Mouse (Mus musculus) kidney, embryonic 15.5 days (tissue): ENCODE measurements around the gene Rps6ka5. TPM values are rescaled to one million over a fixed set of nuclear protein-coding genes. Genes with fewer than 3 reads are reported as not detected.

Experiments
- ATAC-seq: fragments of 200-750 bp; cut with Nextera tagmentation; replicated peaks from 2 replicates; pipeline ENCODE4 v1.8.0; 2017; ENCODE audit warnings: moderate TSS enrichment; ENCODE audit not compliant: low FRiP score
- H3K27ac ChIP-seq: fragments of 300-500 bp; sonication (generic); 2 replicates; pipeline ENCODE4 v1.5.1; 2015; ENCODE audit warnings: mild to moderate bottlenecking, inconsistent platforms
- H3K27me3 ChIP-seq: fragments of 300-500 bp; sonication (generic); 2 replicates; pipeline ENCODE4 v1.6.1; 2015; ENCODE audit warnings: inconsistent platforms
- H3K36me3 ChIP-seq: fragments of 300-500 bp; sonication (generic); 2 replicates; pipeline ENCODE4 v1.6.1; 2015; ENCODE audit warnings: inconsistent platforms
- H3K4me1 ChIP-seq: fragments of 300-500 bp; sonication (generic); 2 replicates; pipeline ENCODE4 v1.6.1; 2015; ENCODE audit warnings: inconsistent platforms
- H3K4me2 ChIP-seq: fragments of 300-500 bp; sonication (generic); 2 replicates; pipeline ENCODE4 v1.6.1; 2015; ENCODE audit warnings: moderate library complexity, mild to moderate bottlenecking, inconsistent platforms
- H3K4me3 ChIP-seq: fragments of 300-500 bp; sonication (generic); replicated peaks from 2 replicates; pipeline ENCODE4 v1.5.1; 2015; ENCODE audit warnings: mild to moderate bottlenecking, inconsistent platforms
- H3K9ac ChIP-seq: fragments of 300-500 bp; sonication (generic); 2 replicates; pipeline ENCODE4 v1.6.1; 2015; ENCODE audit warnings: mild to moderate bottlenecking, inconsistent platforms
- H3K9me3 ChIP-seq: fragments of 300-500 bp; sonication (generic); replicated peaks from 2 replicates; pipeline ENCODE4 v1.6.1; 2016; ENCODE audit warnings: inconsistent platforms
- WGBS: fragments of 180-500 bp; shearing (Covaris S2); methylation state at CpG from one replicate; pipeline ENCODE4 v1.1.7; 2015; ENCODE audit warnings: mixed read lengths; 5-methylcytosine and 5-hydroxymethylcytosine counted together
- polyA plus RNA-seq: library from polyadenylated mRNA; unstranded; fragments of >200 nt; fragmentation: Nextera tagmentation; extraction: Ambion mirVana; gene quantifications from 2 replicates; pipeline ENCODE4 v1.2.1, GENCODE M21; 2015

Gene Rps6ka5
- polyA plus RNA-seq, 1 experiment from 2014 or later: 3.9 TPM

DNA sequence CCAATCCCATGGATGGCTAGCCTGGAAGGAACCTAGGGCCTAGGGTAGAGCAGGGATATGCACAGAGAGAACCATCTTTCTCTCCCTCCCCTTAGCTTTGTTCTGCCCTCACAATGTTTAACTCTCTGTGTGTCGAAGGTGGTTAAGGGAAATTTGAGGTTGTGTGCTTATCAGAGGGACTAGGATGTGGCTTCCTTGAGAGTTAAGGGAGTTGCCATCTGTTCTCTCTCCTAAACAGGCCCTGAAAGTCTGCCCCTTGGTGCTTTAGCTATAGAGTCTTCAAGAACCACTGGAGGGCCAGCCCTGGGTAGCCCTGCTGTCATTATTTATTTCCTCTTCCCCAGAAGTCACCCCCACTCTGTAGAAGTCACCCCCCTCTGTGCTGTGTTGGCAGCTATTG, 26.2 kb upstream of the Rps6ka5 start:
- no peak overlapping the region for H3K4me2 ChIP-seq
- no peaks in the 10 kb centered on the region for H3K36me3 ChIP-seq
- no peak overlapping the region for H3K27ac ChIP-seq
- no peak overlapping the region for H3K4me3 ChIP-seq
- no peak overlapping the region for H3K9ac ChIP-seq
- WGBS: 56% methylated on average over 1 of the region's 1 CpGs
- H3K9me3 ChIP-seq: no peaks in the 10 kb centered on the region
- no peaks in the 10 kb centered on the region for H3K4me1 ChIP-seq
- H3K27me3 ChIP-seq: no peaks in the 10 kb centered on the region
- ATAC-seq: no peak

DNA sequence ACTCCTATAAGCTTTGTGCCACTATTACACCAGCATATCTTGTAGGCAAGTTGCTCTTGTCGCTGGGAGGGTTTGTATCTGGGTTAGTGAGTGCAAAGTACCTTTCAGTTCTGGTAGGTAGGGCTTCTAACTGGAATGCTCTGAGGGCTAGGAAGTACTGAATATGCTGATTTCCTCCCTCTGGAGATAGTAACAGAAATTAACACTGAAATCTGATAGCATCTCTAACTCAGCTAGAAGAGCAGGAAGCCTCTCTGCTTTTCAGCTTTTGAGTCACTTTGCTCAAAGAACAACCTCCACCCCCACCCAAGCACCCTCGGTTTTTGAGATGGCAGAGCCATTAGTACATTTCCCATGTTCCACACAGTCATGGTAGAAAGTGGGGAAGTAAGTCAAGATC, 15.7 kb upstream of the Rps6ka5 start:
- Histone ChIP-seq H3K4me1 (no peaks in the 10 kb centered on the region), H3K4me3 (no peak overlapping the region), H3K9ac (no peak overlapping the region), H3K9me3 (no peaks in the 10 kb centered on the region), H3K36me3 (no peaks in the 10 kb centered on the region), H3K4me2 (no peak overlapping the region), H3K27ac (no peak overlapping the region), H3K27me3 (no peaks in the 10 kb centered on the region)
- ATAC-seq: no peak
- 65% methylated on average over 2 of the region's 2 CpGs for WGBS

DNA sequence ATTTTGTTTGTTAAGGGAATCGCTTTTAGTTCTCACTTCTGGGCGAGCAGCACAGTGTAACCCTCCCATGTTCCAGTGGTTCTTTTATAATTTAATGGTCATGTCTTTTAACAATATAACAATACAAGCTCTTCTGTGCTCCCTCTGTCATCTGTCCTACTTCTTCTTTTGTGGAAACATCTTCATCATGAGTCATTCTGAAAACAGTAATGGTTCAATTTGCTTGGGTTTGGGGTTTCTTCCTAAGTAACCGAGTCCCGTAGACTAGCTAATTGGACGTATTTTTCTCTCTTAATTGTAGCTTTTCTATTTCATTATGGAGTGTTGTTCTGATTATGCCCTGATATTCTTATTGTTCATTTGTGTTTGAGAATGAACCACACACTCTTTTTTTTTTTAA, 13.5 kb upstream of the Rps6ka5 start:
- Histone ChIP-seq H3K4me1 (no peaks in the 10 kb centered on the region), H3K9ac (no peak overlapping the region), H3K27ac (no peak overlapping the region), H3K27me3 (no peaks in the 10 kb centered on the region), H3K4me2 (no peak overlapping the region), H3K9me3 (no peaks in the 10 kb centered on the region), H3K36me3 (no peaks in the 10 kb centered on the region), H3K4me3 (no peak overlapping the region)
- no peak for ATAC-seq
- 92% methylated on average over 5 of the region's 5 CpGs for WGBS

DNA sequence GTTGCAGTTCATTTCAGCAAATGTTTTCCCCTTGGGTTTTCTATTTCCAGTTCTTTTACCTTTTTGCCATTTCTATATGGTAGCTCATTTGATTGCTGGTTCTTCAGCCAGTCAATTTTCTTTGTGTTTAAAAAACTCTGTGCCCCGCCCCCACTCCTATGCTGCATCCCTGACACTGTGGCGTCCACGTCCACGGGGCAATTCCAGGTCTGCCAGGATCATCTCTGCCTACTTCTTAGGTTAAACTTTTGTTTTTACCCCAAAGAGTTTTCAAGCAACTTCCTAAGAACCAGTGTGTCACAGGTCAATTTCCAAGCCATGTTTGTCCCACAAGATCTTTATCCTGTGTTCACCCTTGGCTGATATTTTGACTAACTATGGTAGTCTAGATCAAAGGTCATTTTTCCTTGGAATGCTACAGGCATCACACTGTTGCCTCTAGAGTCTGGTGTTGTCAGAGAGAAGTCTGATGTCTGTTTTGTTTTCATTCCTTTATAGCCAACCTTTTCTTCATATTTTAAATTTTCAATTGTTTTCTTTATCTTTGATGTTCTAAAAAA, 12.3 kb upstream of the Rps6ka5 start:
- Histone ChIP-seq H3K36me3 (no peaks in the 10 kb centered on the region), H3K9me3 (no peaks in the 10 kb centered on the region), H3K27me3 (no peaks in the 10 kb centered on the region), H3K4me3 (no peak overlapping the region), H3K4me2 (no peak overlapping the region), H3K9ac (no peak overlapping the region), H3K4me1 (no peaks in the 10 kb centered on the region), H3K27ac (no peak overlapping the region)
- ATAC-seq: no peak
- 78% methylated on average over 4 of the region's 4 CpGs for WGBS

DNA sequence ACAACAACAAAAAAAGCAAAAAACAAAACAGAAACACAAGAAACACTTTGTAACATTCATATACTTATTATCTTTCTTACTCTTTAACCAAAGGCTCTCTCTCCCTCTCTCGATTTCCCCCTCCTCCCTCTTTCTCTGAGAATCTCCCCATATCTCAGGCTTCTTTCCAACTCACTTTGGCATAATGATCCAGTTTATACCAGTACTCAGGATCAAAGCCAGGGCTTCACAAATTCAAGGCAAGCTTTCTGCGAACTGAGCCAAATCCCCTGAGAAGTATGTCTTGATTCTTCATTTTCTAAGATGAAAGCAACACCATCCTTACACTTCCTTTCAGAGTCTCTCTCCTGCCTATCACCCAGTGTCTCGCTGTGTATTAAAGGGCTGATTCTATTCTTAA, 11.7 kb upstream of the Rps6ka5 start:
- no peaks in the 10 kb centered on the region for H3K36me3 ChIP-seq
- no peak overlapping the region for H3K4me3 ChIP-seq
- ATAC-seq: no peak
- H3K9ac ChIP-seq: no peak overlapping the region
- no peaks in the 10 kb centered on the region for H3K9me3 ChIP-seq
- WGBS: 76% methylated on average over 3 of the region's 3 CpGs
- no peaks in the 10 kb centered on the region for H3K27me3 ChIP-seq
- H3K4me2 ChIP-seq: no peak overlapping the region
- H3K27ac ChIP-seq: no peak overlapping the region
- no peaks in the 10 kb centered on the region for H3K4me1 ChIP-seq

DNA sequence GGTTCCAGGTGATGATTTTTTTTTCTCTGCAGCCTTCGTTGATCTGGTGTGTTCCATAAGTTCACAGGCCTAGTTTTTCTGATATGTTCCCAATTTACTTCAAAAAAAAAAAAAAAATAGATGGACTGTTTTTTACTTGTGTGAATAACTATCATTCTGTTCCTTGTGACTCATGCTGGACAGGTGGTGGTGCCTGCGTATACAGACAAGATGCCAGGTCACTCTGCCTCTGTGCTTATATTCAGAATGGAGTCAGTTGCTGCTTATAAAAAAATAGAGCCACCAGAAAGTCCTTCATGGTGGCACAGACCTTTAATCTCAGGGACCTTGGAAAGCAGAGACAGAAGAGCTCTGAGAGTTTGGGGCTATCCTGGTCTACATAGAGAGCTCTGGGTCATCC, 8.8 kb upstream of the Rps6ka5 start:
- ATAC-seq: no peak
- Histone ChIP-seq H3K4me2 (no peak overlapping the region), H3K27me3 (no peaks in the 10 kb centered on the region), H3K27ac (no peak overlapping the region), H3K9ac (no peak overlapping the region), H3K4me3 (no peak overlapping the region), H3K36me3 (no peaks in the 10 kb centered on the region), H3K9me3 (no peaks in the 10 kb centered on the region), H3K4me1 (no peaks in the 10 kb centered on the region)
- 85% methylated on average over 2 of the region's 2 CpGs for WGBS

DNA sequence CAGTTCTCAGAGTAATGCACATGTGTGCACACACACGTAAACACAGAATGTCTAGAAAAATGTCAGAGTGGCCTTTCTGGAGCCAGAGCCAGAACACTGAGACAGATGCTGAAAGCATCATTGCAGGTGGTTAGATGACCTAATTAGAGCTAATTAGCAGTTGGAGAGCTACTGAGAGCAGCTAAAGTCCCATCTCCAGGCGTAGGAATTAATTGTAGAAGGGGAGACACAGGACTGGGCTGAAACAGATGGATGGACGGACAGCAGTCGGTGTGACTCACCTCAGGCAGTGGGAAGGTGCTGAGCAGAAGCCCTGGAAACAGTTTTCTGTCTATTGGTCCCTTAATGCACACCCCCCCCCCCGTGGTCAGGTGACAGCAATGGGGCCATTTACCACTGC, 8.4 kb upstream of the Rps6ka5 start:
- Histone ChIP-seq H3K27me3 (no peaks in the 10 kb centered on the region), H3K4me2 (no peak overlapping the region), H3K36me3 (no peaks in the 10 kb centered on the region), H3K4me1 (no peaks in the 10 kb centered on the region), H3K27ac (no peak overlapping the region), H3K9me3 (no peaks in the 10 kb centered on the region), H3K4me3 (no peak overlapping the region), H3K9ac (no peak overlapping the region)
- no peak for ATAC-seq
- WGBS: 77% methylated on average over 5 of the region's 5 CpGs

DNA sequence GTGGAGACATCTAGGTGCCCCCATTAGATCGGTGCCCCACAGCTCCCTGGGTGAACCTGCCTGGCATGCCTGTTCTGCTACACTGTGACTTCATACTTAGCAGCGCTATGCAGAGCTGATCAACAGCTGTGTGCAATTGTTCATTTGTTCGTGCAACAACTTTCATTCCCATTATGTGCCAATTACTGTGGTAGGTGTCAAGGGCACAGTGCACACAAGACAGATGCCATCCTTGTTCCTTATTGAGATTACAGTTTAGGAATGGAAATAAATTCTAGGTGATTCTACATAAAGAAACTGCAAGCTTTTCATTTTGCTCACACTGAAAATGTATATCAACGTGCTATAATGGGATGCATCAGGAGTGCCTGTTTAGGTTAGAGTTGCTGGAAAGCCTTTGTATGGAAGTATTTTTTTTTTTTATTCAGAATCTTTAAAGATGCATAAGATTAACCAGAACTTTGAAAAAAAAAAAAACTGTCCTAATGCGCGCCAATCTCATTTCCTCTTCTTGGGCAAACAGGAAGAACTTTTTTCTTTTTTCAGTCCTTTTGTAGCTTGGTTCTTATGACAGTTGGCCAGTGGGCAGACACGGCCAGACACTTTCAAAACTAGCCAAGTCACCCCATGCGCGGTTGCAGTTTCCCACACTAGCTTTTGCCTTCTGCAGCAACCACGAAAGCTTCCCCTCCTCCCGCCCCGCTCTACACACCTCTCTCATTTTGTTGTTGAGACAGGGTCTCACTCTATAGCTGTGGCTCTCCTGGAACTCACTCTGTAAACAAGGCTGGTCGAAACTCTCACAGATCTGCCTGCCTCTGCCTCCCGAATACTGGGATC, 2.1 kb upstream of the Rps6ka5 start:
- 77% methylated on average over 14 of the region's 14 CpGs for WGBS
- Histone ChIP-seq H3K9ac (no peak overlapping the region), H3K36me3 (no peaks in the 10 kb centered on the region), H3K9me3 (no peaks in the 10 kb centered on the region), H3K4me3 (no peak overlapping the region), H3K4me2 (no peak overlapping the region), H3K4me1 (peaks cover 8% of the 10 kb centered on the region), H3K27ac (no peak overlapping the region), H3K27me3 (no peaks in the 10 kb centered on the region)
- ATAC-seq: no peak

DNA sequence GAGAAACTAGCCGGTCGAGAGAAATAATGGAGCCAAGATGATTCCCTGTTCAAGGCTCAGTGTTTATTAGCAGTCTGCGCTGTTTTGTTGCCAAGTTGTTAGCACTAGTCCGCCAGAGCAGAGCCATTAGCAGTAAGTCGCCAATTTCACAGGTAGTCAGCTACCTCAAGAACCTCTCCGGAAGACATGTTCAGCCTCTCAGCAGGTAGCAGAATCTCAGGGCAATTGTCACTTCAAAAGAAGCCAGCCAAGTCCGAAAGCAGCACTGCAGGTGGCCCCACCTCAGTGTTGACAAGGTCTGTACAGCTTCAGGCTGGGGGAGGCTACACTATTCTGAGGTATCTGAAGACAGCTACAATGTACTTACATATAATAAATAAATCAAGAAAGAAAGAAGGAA, 1.1 kb upstream of the Rps6ka5 start:
- Histone ChIP-seq H3K9me3 (no peaks in the 10 kb centered on the region), H3K4me2 (no peak overlapping the region), H3K27ac (no peak overlapping the region), H3K27me3 (no peaks in the 10 kb centered on the region), H3K4me3 (no peak overlapping the region), H3K36me3 (no peaks in the 10 kb centered on the region), H3K4me1 (peaks cover 18% of the 10 kb centered on the region), H3K9ac (no peak overlapping the region)
- WGBS: 28% methylated on average over 7 of the region's 7 CpGs
- no peak for ATAC-seq

DNA sequence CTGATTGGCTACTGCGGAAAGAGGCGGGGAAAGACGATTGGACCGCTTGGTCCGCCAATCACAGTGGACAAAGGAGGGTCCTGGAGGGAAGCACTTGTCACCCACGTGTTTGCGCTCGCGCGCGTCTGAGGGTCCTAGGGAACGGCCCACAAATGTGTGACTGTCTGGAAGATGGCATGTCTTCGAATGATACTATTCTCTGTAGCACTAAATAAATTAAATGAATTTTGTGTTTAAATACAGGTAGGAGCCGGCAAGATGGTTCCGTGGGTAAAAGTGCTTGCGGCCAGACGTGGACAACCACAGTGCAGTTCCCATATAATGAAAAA, 1.4 kb downstream of the Rps6ka5 start:
- Histone ChIP-seq H3K9me3 (no peaks in the 10 kb centered on the region), H3K9ac (no peak overlapping the region), H3K27me3 (no peaks in the 10 kb centered on the region), H3K4me1 (peaks cover 20% of the 10 kb centered on the region), H3K4me2 (peak overlapping the region; percentile 75), H3K36me3 (no peaks in the 10 kb centered on the region), H3K27ac (peak overlapping the region; percentile 37; the same call in 1 of the 2 replicates), H3K4me3 (peak overlapping the region; percentile 68)
- ATAC-seq: no peak
- 9% methylated on average over 17 of the region's 17 CpGs for WGBS

DNA sequence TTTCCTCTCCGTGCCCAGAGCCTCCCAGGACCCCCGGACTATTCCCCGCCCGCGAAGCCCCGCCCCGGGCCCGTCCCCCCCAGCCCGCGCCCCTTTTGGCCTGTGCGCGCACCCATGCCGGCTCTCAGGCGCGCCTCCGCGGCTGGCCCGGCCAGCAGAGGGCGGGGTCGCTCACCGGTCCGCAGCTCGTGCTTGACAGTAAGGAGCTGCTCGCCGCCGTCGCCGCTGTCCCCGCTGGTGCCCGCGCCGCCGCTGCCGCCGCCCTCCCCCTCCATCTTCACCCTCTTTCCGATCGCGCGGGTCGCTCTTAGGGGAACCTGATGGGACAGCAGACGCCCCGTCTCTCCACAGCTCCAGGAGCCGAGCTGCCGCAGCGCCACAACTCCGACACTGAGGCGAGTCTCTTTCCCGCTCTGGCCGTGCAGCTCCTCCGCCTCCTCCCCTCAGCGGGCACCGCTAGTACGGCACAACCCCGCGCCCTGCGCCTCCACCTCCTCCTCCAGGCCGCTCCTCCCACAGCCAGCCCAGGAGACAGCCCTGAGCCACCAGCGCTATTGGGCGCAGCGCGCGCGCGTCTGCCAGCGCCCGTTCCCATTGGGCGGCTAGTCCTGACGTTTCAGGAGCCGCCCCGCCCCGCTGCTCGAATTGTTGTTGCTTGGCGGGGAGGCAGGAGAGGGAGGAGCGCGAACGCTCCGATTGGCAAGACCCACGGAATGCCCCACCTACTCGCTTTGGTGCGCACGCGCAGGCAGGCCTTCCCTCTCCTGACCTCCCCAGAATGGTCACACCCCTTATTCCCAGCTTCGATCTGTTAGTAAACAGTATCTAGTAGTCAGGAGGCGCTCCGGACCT, 2.0 kb downstream of the Rps6ka5 start:
- Histone ChIP-seq H3K27ac (peak overlapping the region; percentile 96), H3K4me3 (peak overlapping the region; percentile 68), H3K4me2 (peak overlapping the region; percentile 75), H3K36me3 (no peaks in the 10 kb centered on the region), H3K9ac (peak overlapping the region; percentile 66), H3K9me3 (no peaks in the 10 kb centered on the region), H3K4me1 (peaks cover 20% of the 10 kb centered on the region), H3K27me3 (no peaks in the 10 kb centered on the region)
- ATAC-seq: peak; percentile 100
- under 1% methylated on average over 81 of the region's 85 CpGs for WGBS

DNA sequence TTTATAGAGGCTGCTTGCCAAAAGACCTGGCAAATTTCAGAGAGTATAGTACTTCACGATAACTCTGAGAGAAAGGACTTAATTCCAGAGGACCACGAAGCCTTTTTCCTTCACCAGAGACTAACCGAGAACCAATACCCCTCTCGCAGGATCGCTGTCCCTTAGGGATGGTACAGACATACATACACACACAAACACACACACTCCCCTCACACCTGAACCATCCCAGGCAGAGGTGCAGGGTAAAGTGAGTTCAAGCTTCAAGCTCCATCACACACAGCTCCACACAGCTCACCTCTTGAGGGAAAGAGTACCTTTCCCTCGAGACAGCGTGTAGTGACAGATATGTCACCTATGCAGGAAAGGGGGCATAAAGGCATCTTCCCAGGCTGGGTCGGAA, 2.6 kb downstream of the Rps6ka5 start:
- peak overlapping the region; percentile 68 for H3K4me3 ChIP-seq
- no peaks in the 10 kb centered on the region for H3K36me3 ChIP-seq

More for the DNA sequence above, 2.6 kb downstream of the Rps6ka5 start:
- Histone ChIP-seq H3K4me1 (peaks cover 20% of the 10 kb centered on the region), H3K9me3 (no peaks in the 10 kb centered on the region), H3K4me2 (peak overlapping the region; percentile 75), H3K9ac (peak overlapping the region; percentile 66), H3K27ac (peak overlapping the region; percentile 96), H3K27me3 (no peaks in the 10 kb centered on the region)
- WGBS: under 1% methylated on average over 8 of the region's 8 CpGs
- ATAC-seq: no peak
